Mouse (Mus musculus): ENCODE measurements around the gene St8sia1.

St8sia1 gene

GRCm38 (mm10) chr6:142944470-142944869, 19.8 kb downstream of the St8sia1 start:
- no peak for DNase-seq

- no peak for DNase-seq
Observed at GRCm38 (mm10) chr6:142943419-142943818, 20.8 kb downstream of the St8sia1 start.

DNA sequence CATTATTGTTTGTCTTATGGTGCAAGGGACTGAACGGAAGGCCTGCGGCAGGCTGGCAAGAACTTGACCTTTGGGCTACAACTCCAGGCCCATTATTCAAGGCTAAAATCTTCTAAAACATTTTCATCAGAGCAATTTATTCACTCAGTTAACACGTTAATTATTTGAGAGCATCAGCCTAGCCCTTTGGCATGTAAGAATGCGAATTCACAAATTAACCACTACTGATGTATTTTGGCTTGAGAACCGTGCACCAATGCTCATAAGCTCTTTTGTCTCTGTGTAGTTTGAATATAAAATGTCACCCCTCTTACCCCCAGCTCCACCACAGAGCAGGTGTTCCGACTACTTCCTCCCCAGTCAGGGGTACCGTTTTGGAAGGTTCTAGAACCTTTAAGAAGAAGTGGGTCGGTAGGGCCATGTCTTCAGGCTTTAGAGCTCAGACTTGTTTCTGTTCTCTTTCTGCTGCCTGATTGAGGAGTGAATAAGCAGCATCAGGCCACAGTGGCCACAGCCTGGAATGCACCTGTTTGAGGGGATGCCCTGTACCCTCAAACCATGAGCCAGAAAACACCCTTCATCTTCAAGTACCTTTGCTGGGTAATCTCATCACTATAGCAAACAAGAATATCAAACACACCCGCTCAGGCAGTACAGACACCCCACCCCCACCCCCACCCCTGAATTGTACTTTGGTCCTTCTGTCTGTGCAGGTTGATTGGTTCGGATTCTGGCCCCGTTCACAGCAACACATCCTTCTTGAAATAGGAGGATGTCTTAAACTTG, 22.5 kb downstream of the St8sia1 start:
- DNase-seq: peak; percentile 50 to 51

GRCm38 (mm10) chr6:142941078-142941477, 23.2 kb downstream of the St8sia1 start:
- DNase-seq: no peak

GRCm38 (mm10) chr6:142938549-142939345, 25.5 kb downstream of the St8sia1 start:
- no peak for DNase-seq

GRCm38 (mm10) chr6:142938074-142938473, 26.2 kb downstream of the St8sia1 start:
- no peak for DNase-seq

DNA sequence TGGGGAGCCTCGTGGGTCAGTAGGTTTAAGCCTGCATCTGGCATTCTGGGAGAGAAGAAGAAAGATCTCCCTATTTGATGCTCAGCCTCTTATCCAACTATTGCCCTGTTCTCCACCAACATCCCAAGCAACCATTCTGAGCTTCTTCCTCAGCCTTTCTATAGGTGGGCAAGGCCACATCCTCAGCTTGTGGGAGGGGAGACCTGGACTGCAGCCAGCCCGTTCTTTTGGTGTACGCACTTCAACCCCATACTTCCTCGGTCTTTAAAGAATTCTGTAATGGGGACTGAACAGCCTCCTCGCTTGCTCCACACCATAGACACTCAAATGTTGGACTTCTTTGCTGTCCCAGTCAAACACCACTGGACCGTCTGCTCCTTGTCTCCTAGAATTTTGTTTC, 31.7 kb downstream of the St8sia1 start:
- DNase-seq: peak in 1 of 2 experiments; percentile 43

DNA sequence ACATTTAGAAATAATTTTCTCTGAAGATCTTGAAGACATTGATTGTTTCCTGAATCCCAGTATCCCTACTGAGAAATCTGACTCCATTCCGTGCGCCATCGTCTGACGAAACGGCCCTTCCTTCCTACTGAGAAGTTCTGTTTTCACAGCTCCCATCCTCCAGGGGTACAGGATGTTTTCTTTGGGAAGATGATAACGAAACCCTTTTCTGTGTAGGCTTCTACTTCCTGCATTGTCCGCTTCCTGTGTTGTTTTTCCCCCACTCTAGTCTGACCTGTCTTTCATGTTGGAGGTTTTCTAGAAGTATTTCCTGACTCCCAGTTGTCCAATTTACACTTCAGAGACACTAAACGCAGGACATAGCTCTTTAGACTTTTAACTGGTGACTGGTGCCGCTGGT, 32.1 kb downstream of the St8sia1 start:
- DNase-seq: no peak

DNA sequence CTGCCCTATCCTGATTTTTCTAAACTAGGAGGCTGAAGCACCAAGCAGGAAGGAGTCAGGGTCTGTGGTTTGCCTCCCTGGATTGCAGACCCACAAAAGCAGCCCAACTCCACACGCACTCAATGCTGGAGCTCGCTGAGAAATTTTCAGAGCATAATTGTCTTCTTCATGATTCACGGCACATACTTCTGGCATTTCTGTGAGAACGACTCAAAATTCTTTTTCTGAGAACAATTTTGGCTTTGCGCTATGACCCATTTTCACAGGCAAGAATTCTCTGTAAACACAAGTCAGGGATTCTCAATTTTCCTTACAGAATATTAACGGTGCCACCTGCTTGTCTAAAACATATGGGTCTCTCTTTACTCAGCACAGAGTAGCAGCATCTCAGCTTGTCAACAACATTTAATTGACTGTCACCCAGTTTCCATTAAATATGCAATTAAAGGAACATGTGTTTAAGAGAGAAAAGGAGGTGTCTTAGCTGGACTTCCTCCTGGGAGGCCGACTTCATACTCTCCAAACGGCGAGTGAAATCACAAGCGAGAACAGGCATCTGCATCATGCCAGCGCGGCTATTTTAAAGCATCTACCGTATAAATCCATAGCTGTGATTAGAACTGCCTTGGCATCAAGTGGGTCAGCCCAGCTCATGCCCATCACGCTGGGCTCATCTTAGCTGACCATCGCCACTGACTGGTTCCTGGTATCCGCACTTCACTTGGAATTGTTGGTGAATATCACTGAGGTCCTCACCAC, 35.5 kb downstream of the St8sia1 start:
- DNase-seq: no peak

- peak in 1 of 2 experiments; percentile 42 for DNase-seq
Observed at GRCm38 (mm10) chr6:142926901-142927605, 37.2 kb downstream of the St8sia1 start.

DNA sequence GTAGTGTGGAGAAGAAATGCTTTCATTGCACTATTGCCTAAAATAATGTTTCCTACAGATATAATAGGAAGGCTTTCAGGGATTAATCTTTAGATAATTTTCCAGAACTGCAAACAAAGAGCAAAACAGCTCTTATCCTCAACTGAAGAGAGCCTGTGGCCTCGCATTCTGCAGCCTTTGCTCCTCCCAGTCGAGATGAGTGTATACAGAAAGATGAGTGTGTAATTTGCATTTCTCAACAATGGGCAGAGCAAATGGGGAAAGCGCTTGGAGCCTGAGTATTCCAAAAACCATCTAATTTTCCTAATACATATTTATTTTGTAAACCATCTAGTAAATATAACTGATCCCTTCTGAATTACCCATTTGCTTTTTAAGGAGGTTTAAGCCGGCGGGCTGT, 38.3 kb downstream of the St8sia1 start:
- DNase-seq: peak in 1 of 2 experiments; percentile 1

- peak in 1 of 2 experiments; percentile 8 for DNase-seq
Observed at GRCm38 (mm10) chr6:142925374-142925773, 38.9 kb downstream of the St8sia1 start.

GRCm38 (mm10) chr6:142920901-142921300, 43.4 kb downstream of the St8sia1 start:
- DNase-seq: peak in 1 of 2 experiments; percentile 3

GRCm38 (mm10) chr6:142918691-142919090, 45.6 kb downstream of the St8sia1 start:
- DNase-seq: no peak

DNA sequence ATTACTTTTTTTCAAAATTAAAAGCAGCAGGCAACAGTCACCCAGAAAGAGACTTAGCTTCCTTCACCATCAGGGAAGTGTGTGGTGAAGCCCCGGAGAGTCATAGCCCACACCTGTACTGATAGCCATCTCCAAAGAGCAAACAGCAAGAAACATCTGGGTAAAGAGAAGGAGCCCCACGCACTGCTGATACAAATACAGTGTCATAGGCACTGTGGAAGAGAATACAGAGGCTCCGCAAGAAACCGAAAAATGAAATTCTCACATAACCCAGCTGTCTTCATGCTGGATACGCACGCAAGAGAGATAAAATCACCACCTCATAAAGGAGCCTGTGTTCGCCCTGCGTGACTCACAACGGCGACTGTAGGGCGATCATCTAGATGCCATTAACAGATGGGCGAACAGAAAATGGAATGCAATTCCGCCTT, 46.8 kb downstream of the St8sia1 start:
- DNase-seq: peak; percentile 55 to 77

DNA sequence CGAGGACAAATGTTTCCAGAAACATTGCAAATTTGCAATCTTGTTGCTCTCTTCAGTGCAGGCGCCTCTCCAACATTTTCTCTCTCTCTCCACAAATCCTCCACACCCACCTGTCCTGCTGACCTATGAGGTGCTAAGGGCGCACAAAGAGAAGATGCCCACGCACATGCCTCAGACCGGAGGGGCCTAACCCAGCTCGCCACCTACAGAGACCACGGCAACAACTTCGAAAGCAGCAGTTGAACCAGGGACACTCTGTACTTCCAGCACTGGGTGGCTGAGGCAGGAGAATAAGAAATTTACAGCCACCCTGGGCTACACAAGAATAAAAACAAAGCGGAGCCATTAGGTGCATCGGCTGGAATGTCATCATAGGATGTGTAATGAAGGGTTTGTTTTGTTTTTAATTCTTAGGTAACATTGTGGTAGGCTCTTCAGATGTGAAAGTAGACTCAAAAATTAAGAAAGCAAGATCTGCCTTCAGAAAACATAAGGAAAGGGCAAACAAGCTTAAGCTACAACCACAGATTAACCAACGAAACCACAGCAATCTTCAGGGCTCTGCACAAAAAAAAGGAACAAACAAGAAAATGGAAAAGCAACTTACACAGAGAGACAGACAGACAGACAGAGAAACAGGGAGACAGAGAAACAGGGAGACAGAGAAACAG, 47.8 kb downstream of the St8sia1 start:
- DNase-seq: peak; percentile 37 to 39

DNA sequence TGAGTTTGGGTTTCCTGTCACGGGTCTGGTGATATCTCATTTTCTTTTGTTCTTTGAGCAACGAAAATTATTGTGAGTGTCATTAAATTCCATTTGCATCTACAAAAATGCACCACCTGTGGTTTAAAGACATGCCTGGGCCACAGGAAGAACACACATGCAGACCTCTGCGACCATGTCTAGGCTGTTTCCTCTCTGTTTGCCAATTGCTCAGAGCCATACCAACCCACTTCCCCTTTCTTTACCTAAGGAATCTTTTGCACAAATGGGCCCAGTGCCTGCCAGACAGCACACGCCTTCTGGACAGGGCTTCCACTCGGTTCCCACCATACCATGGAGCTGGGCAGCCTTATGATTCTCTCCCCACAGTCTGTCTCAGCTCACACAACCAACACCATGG, 48.8 kb downstream of the St8sia1 start:
- DNase-seq: peak; percentile 47 to 51

DNA sequence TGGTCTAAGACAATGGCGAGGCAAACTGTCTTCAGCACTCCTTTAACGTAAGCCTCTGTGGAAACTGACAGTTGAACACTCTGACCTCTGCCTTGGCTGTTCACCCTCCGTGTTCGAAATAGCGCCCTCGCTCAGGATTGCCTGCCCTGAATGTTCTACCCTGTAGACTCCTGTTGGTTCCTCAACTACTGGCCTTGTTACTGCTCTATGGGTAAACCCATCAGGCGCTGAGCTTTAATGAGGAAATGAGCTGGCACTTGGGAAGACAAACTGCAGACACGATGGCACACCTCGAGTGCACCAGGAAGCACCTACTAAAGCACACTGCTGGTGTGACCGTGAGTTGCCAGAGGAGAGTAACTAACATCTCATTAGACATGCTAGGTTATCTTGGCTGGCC, 49.6 kb downstream of the St8sia1 start:
- peak; percentile 37 to 54 for DNase-seq

- DNase-seq: no peak
Observed at GRCm38 (mm10) chr6:142911263-142911662, 53.0 kb downstream of the St8sia1 start.

- DNase-seq: peak; percentile 39 to 68
Observed at GRCm38 (mm10) chr6:142910721-142911120, 53.5 kb downstream of the St8sia1 start.

- DNase-seq: no peak
Observed at GRCm38 (mm10) chr6:142909771-142910105, 54.5 kb downstream of the St8sia1 start.
